Mouse (Mus musculus): ENCODE data around the gene Pgr. TPM values are rescaled to one million over a fixed set of nuclear protein-coding genes. Genes with fewer than 3 reads are reported as not detected.

Pgr gene
- polyA plus RNA-seq, 1 experiment = 1.1 TPM

- DNase-seq = peak; percentile 1
- no peaks in the 10 kb centered on the region; the same call in 1 of the 2 replicates for H3K27me3 ChIP-seq (ENCODE audit: control insufficient read depth, insufficient read depth, low read length)
- 6% methylated on average over 48 of the region's 49 CpGs for WGBS
Observed at GRCm38 (mm10) chr9:8901647-8902131, 2.1 kb downstream of the Pgr start.

DNA sequence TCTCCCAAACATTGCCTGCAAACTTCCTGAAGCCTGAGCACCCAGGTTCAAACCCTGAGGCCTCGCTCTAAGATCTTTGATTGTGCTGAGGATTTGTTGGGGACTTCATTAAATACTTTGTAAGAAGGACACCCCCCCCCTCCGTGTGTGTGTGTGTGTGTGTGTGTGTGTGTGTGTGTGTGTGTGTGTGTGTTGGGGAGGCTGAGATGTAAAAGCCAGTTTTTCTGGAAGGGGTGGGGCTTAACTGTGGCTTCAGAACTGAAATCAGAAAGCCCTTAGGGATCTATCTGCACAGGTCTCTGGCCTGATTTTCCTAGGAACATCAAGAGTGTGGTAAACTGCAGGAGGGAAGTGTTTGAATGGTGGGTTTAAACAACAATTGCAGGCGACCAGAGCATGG lies 2.6 kb downstream of the Pgr start:
- TF ChIP-seq CTCF (IDR thresholded peaks at IDR 0.05; ENCODE audit: borderline replicate concordance, control insufficient read depth, extremely low read depth, insufficient read depth, low read length, poor library complexity) (no peak), POLR2A (IDR thresholded peaks at IDR 0.05; ENCODE audit: control insufficient read depth, extremely low read depth, insufficient read depth, low read length, poor library complexity) (no peak)
- no peaks in the 10 kb centered on the region for H3K4me1 ChIP-seq (replicated peaks; ENCODE audit: control insufficient read depth, insufficient read depth, low read length)
- 54% methylated on average over 3 of the region's 3 CpGs for WGBS
- H3K4me3 ChIP-seq (ENCODE audit: control insufficient read depth, insufficient read depth, low read length) = no peak overlapping the region
- no peaks in the 10 kb centered on the region for H3K36me3 ChIP-seq (ENCODE audit: control insufficient read depth, insufficient read depth, low read length)
- DNase-seq = no peak
- no peak overlapping the region for H3K27ac ChIP-seq (ENCODE audit: control insufficient read depth, insufficient read depth, low read length)
- H3K27me3 ChIP-seq (ENCODE audit: control insufficient read depth, insufficient read depth, low read length) = no peaks in the 10 kb centered on the region; the same call in 1 of the 2 replicates

More at GRCm38 (mm10) chr9:8901647-8902131, 2.1 kb downstream of the Pgr start:
- no peak overlapping the region for H3K27ac ChIP-seq (ENCODE audit: control insufficient read depth, insufficient read depth, low read length)
- no peak for TF ChIP-seq CTCF (IDR thresholded peaks at IDR 0.05; ENCODE audit: borderline replicate concordance, control insufficient read depth, extremely low read depth, insufficient read depth, low read length, poor library complexity)
- no peak for TF ChIP-seq POLR2A (IDR thresholded peaks at IDR 0.05; ENCODE audit: control insufficient read depth, extremely low read depth, insufficient read depth, low read length, poor library complexity)
- H3K4me3 ChIP-seq (ENCODE audit: control insufficient read depth, insufficient read depth, low read length) = no peak overlapping the region
- H3K4me1 ChIP-seq (replicated peaks; ENCODE audit: control insufficient read depth, insufficient read depth, low read length) = no peaks in the 10 kb centered on the region
- no peaks in the 10 kb centered on the region for H3K36me3 ChIP-seq (ENCODE audit: control insufficient read depth, insufficient read depth, low read length)

DNA sequence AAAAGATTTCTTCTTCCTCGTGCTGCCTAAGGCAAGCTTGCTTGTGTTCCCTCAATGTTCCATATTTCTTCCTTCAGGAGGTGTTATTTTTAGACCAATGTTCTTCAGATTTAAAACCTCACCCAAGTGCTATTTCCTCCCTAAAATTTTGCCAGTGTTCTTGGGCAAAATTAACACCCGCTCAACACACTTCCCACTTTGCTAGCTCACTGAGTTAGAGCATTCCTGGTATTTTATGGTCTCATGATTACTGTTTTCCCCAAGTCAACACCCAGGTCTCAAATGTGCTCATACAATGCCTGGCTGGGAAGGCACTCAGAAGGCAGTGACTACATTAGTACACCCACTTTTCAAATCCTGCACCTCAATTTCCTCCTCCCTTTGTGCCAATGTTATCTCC lies 27.9 kb downstream of the Pgr start:
- 88% methylated on average over 2 of the region's 2 CpGs for WGBS

DNA sequence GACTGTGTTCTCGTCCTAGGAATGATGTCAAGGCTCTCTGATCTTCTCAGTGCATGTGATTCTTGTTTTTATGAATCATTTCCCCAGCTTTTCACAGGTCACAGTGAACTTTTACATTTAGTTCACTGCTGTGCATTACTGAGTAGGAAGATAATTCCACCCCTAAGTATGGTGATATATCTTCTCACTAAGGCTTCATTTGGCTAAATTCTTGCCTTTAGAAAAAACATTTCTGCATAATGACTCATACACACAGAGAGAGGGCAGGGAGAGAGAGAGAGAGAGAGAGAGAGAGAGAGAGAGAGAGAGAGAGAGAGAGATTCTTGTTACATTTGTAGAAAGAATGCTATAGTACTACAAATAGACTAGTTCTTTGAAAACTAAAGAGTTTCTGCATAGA lies 38.1 kb downstream of the Pgr start:
- H3K27ac ChIP-seq (ENCODE audit: control insufficient read depth, insufficient read depth, low read length) = no peak overlapping the region
- no peak for TF ChIP-seq POLR2A (IDR thresholded peaks at IDR 0.05; ENCODE audit: control insufficient read depth, extremely low read depth, insufficient read depth, low read length, poor library complexity)
- no peak for TF ChIP-seq CTCF (IDR thresholded peaks at IDR 0.05; ENCODE audit: borderline replicate concordance, control insufficient read depth, extremely low read depth, insufficient read depth, low read length, poor library complexity)
- H3K4me1 ChIP-seq (replicated peaks; ENCODE audit: control insufficient read depth, insufficient read depth, low read length) = no peaks in the 10 kb centered on the region
- no peaks in the 10 kb centered on the region for H3K27me3 ChIP-seq (ENCODE audit: control insufficient read depth, insufficient read depth, low read length)
- no peaks in the 10 kb centered on the region for H3K36me3 ChIP-seq (ENCODE audit: control insufficient read depth, insufficient read depth, low read length)
- WGBS = 37% methylated on average over 1 of the region's 1 CpGs
- no peak overlapping the region for H3K4me3 ChIP-seq (ENCODE audit: control insufficient read depth, insufficient read depth, low read length)
- no peak for DNase-seq

More for the DNA sequence above, 27.9 kb downstream of the Pgr start:
- Histone ChIP-seq H3K4me1 (replicated peaks; ENCODE audit: control insufficient read depth, insufficient read depth, low read length) (no peaks in the 10 kb centered on the region), H3K27ac (ENCODE audit: control insufficient read depth, insufficient read depth, low read length) (no peak overlapping the region), H3K4me3 (ENCODE audit: control insufficient read depth, insufficient read depth, low read length) (no peak overlapping the region), H3K27me3 (ENCODE audit: control insufficient read depth, insufficient read depth, low read length) (no peaks in the 10 kb centered on the region), H3K36me3 (ENCODE audit: control insufficient read depth, insufficient read depth, low read length) (no peaks in the 10 kb centered on the region)
- DNase-seq = no peak
- TF ChIP-seq CTCF (IDR thresholded peaks at IDR 0.05; ENCODE audit: borderline replicate concordance, control insufficient read depth, extremely low read depth, insufficient read depth, low read length, poor library complexity) (no peak), POLR2A (IDR thresholded peaks at IDR 0.05; ENCODE audit: control insufficient read depth, extremely low read depth, insufficient read depth, low read length, poor library complexity) (no peak)

- H3K27me3 ChIP-seq (ENCODE audit: control insufficient read depth, insufficient read depth, low read length) = no peaks in the 10 kb centered on the region
- no peak overlapping the region for H3K4me3 ChIP-seq (ENCODE audit: control insufficient read depth, insufficient read depth, low read length)
- H3K36me3 ChIP-seq (ENCODE audit: control insufficient read depth, insufficient read depth, low read length) = no peaks in the 10 kb centered on the region
- no peak overlapping the region for H3K27ac ChIP-seq (ENCODE audit: control insufficient read depth, insufficient read depth, low read length)
- no peaks in the 10 kb centered on the region for H3K4me1 ChIP-seq (replicated peaks; ENCODE audit: control insufficient read depth, insufficient read depth, low read length)
- no peak for DNase-seq
- TF ChIP-seq POLR2A (IDR thresholded peaks at IDR 0.05; ENCODE audit: control insufficient read depth, extremely low read depth, insufficient read depth, low read length, poor library complexity) (no peak), CTCF (IDR thresholded peaks at IDR 0.05; ENCODE audit: borderline replicate concordance, control insufficient read depth, extremely low read depth, insufficient read depth, low read length, poor library complexity) (no peak)
Observed at GRCm38 (mm10) chr9:8953306-8953705, 53.7 kb downstream of the Pgr start.

- Histone ChIP-seq H3K36me3 (ENCODE audit: control insufficient read depth, insufficient read depth, low read length) (no peaks in the 10 kb centered on the region), H3K4me1 (replicated peaks; ENCODE audit: control insufficient read depth, insufficient read depth, low read length) (no peaks in the 10 kb centered on the region), H3K27me3 (ENCODE audit: control insufficient read depth, insufficient read depth, low read length) (no peaks in the 10 kb centered on the region), H3K27ac (ENCODE audit: control insufficient read depth, insufficient read depth, low read length) (no peak overlapping the region), H3K4me3 (ENCODE audit: control insufficient read depth, insufficient read depth, low read length) (no peak overlapping the region)
- TF ChIP-seq CTCF (IDR thresholded peaks at IDR 0.05; ENCODE audit: borderline replicate concordance, control insufficient read depth, extremely low read depth, insufficient read depth, low read length, poor library complexity) = no peak
- no peak for TF ChIP-seq POLR2A (IDR thresholded peaks at IDR 0.05; ENCODE audit: control insufficient read depth, extremely low read depth, insufficient read depth, low read length, poor library complexity)
- no peak for DNase-seq
- 59% methylated on average over 8 of the region's 8 CpGs for WGBS
Observed at GRCm38 (mm10) chr9:8964512-8965133, 65.0 kb downstream of the Pgr start.

Measured in thymus, adult 2 months (tissue).